In the genomic region with DNA sequence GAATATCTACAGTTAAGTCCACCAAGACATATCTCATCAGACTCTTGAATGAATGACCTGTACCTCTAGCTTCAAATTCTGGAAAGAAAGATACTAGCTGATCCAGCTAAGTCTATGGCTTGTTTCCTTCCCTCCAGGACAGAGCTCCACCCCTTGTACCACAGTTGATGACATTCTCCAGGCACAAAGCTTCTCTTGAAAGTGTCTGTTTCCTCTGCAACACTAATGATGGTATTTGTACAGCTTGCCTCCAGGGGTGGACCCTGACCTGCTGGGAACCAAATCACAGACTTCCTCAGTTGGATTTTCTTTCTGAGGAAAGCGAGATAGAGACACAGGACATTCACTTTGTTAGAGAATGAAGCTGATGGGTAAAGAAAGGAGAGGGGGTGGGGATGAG, we compare ENCODE assay signal across 24 mouse cellular contexts.
"Had no signal": no experiment of that assay in that cellular context is flagged by ENCODE, and none has a peak within 500 bp of the region (broad histone marks: within the 10 kb centered on the region; RNA-seq: fewer than 3 reads in every experiment).

No protein-coding gene starts in this region.

- ATAC-seq: forebrain, postnatal 0 days; hindbrain, postnatal 0 days; intestine, embryonic 16.5 days; liver, embryonic 12.5 days had no signal

- H3K9me3 ChIP-seq: heart, embryonic 15.5 days; hindbrain, embryonic 13.5 days; hindbrain, embryonic 15.5 days; kidney, embryonic 15.5 days; limb, embryonic 13.5 days; limb, embryonic 15.5 days; liver, embryonic 12.5 days had no signal

- H3K36me3 ChIP-seq: heart, embryonic 15.5 days; hindbrain, embryonic 13.5 days; hindbrain, embryonic 15.5 days; kidney, embryonic 15.5 days; limb, embryonic 13.5 days; limb, embryonic 15.5 days; liver, embryonic 12.5 days had no signal

- DNase-seq: forebrain, postnatal 0 days; gastrocnemius, postnatal 14 days; gastrocnemius, postnatal 36 days; heart, adult 11 months; heart, postnatal 10 days; kidney, adult 11 months; kidney, adult 2 months; kidney, adult 9 months; kidney, postnatal 14 days; kidney, postnatal 36 days; layer of hippocampus, adult 9-11 months; layer of hippocampus, postnatal 36 days; left cerebral cortex, postnatal 4 days had no signal

- H3K27me3 ChIP-seq: heart, embryonic 15.5 days; hindbrain, embryonic 13.5 days; hindbrain, embryonic 15.5 days; kidney, embryonic 15.5 days; limb, embryonic 13.5 days; limb, embryonic 15.5 days; liver, embryonic 12.5 days had no signal

- H3K4me2 ChIP-seq: heart, embryonic 15.5 days; hindbrain, embryonic 13.5 days; hindbrain, embryonic 15.5 days; kidney, embryonic 15.5 days; limb, embryonic 13.5 days; limb, embryonic 15.5 days; liver, embryonic 12.5 days had no signal

- H3K4me1 ChIP-seq: heart, embryonic 15.5 days; hindbrain, embryonic 13.5 days; hindbrain, embryonic 15.5 days; liver, embryonic 12.5 days had no signal

- H3K9ac ChIP-seq: forebrain, postnatal 0 days; heart, embryonic 15.5 days; hindbrain, embryonic 13.5 days; hindbrain, embryonic 15.5 days; kidney, embryonic 15.5 days; limb, embryonic 13.5 days; limb, embryonic 15.5 days; liver, embryonic 12.5 days; liver, embryonic 14.5 days had no signal

- H3K4me3 ChIP-seq: heart, embryonic 15.5 days; hindbrain, embryonic 13.5 days; hindbrain, embryonic 15.5 days; kidney, embryonic 15.5 days; limb, embryonic 13.5 days; limb, embryonic 15.5 days; liver, embryonic 12.5 days had no signal

- H3K27ac ChIP-seq: heart, embryonic 15.5 days; hindbrain, embryonic 13.5 days; hindbrain, embryonic 15.5 days; hindbrain, postnatal 0 days; kidney, embryonic 15.5 days; kidney, postnatal 0 days; limb, embryonic 13.5 days; limb, embryonic 15.5 days; liver, embryonic 12.5 days; liver, embryonic 14.5 days had no signal
